Mouse (Mus musculus) liver, embryonic 15.5 days (tissue): Measurements from ENCODE around the gene Rabgap1l. TPM values are rescaled to one million over a fixed set of nuclear protein-coding genes. Genes with fewer than 3 reads are reported as not detected.
A peak's percentile ranks its signal among the peaks of the same experiment; 100 is the strongest.

Experiments
- ATAC-seq: fragments of 200-750 bp; cut with Nextera tagmentation; 2 replicates; pipeline ENCODE4 v1.8.0; 2017; ENCODE audit warnings: moderate number of reproducible peaks, mild to moderate bottlenecking, moderate library complexity; ENCODE audit not compliant: insufficient read depth
- H3K27ac ChIP-seq: fragments of 300-500 bp; sonication (generic); replicated peaks from 2 replicates; pipeline ENCODE4 v1.5.1; 2015; ENCODE audit warnings: mild to moderate bottlenecking, inconsistent platforms
- H3K27me3 ChIP-seq: fragments of 300-500 bp; sonication (generic); 2 replicates; pipeline ENCODE4 v1.6.1; 2015; ENCODE audit warnings: mild to moderate bottlenecking, inconsistent platforms
- H3K36me3 ChIP-seq: fragments of 300-500 bp; sonication (generic); replicated peaks from 2 replicates; pipeline ENCODE4 v1.6.1; 2015; ENCODE audit warnings: moderate library complexity, mild to moderate bottlenecking, inconsistent platforms
- H3K4me1 ChIP-seq: fragments of 300-500 bp; sonication (generic); replicated peaks from 2 replicates; pipeline ENCODE4 v1.6.1; 2015; ENCODE audit warnings: inconsistent platforms
- H3K4me2 ChIP-seq: fragments of 300-500 bp; sonication (generic); 2 replicates; pipeline ENCODE4 v1.6.1; 2015; ENCODE audit warnings: moderate library complexity, mild to moderate bottlenecking, inconsistent platforms
- H3K4me3 ChIP-seq: fragments of 300-500 bp; sonication (generic); replicated peaks from 2 replicates; pipeline ENCODE4 v1.5.1; 2015; ENCODE audit warnings: mild to moderate bottlenecking, inconsistent platforms
- H3K9ac ChIP-seq: fragments of 300-500 bp; sonication (generic); 2 replicates; pipeline ENCODE4 v1.6.1; 2015; ENCODE audit warnings: moderate library complexity, mild to moderate bottlenecking, inconsistent platforms
- H3K9me3 ChIP-seq: fragments of 300-500 bp; sonication (generic); replicated peaks from 2 replicates; pipeline ENCODE4 v1.6.1; 2016; ENCODE audit warnings: inconsistent platforms
- WGBS: fragments of 180-500 bp; shearing (Covaris S2); methylation state at CpG from one replicate; pipeline ENCODE4 v1.1.7; 2015; ENCODE audit warnings: mixed read lengths; ENCODE audit not compliant: insufficient replicate concordance; 5-methylcytosine and 5-hydroxymethylcytosine counted together
- polyA plus RNA-seq: library from polyadenylated mRNA; unstranded; fragments of >200 nt; fragmentation: Nextera tagmentation; extraction: Ambion mirVana; gene quantifications from 2 replicates; pipeline ENCODE4 v1.2.1, GENCODE M21; 2015

Gene Rabgap1l
- polyA plus RNA-seq, 1 experiment from 2014 or later: 26.7 TPM

DNA sequence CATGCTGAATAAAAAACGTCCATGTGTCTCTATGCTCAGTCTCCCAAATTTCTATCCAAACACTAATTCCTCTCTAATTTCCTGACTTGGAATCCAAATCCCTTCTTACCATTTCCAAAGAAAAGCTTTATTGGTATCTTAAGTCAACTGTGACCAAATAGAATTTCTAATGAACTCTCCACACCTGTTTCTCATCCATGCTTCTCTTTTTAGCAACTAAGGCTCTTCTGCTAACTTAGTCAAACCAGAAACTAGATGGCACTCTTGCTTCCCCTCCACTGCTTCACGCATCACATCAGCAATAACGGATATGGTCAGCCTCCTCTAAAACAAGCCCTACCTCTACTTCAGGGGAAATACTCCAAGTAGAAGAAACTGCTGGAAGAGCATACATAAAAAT lies 49.0 kb downstream of the Rabgap1l start:
- Histone ChIP-seq H3K36me3 (no peaks in the 10 kb centered on the region), H3K27ac (no peak overlapping the region; the same call in 1 of the 2 replicates), H3K9ac (no peak overlapping the region), H3K4me2 (no peak overlapping the region), H3K27me3 (no peaks in the 10 kb centered on the region), H3K4me3 (no peak overlapping the region), H3K9me3 (no peaks in the 10 kb centered on the region), H3K4me1 (peaks cover 8% of the 10 kb centered on the region)
- 42% methylated on average over 3 of the region's 3 CpGs for WGBS
- ATAC-seq: no peak

DNA sequence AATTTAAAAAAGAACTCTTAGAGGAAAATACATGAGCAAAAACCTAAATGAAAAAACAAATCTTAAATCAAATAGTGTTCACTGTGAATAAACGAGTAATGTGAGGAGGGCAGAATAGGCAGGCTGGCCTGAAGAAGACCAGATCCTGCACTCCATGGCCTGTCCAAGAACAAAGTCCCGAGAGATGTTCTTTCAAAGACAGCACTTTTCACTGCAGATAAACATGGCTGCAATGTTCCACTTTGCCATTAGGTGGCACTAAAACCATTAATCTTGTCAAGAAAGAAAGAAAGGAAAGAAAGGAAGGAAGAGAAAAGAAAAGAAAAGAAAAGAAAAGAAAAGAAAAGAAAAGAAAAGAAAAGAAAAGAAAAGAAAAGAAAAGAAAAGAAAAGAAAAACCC lies 49.8 kb downstream of the Rabgap1l start:
- ATAC-seq: no peak
- Histone ChIP-seq H3K36me3 (0 out of 2 replicates have a peak, but pooled peaks cover 3% of the 10 kb centered on the region), H3K9ac (no peak overlapping the region), H3K4me3 (no peak overlapping the region), H3K4me2 (no peak overlapping the region), H3K27ac (no peak overlapping the region), H3K27me3 (no peaks in the 10 kb centered on the region), H3K9me3 (no peaks in the 10 kb centered on the region), H3K4me1 (peaks cover 8% of the 10 kb centered on the region)
- 0% methylated on average over 2 of the region's 2 CpGs for WGBS

DNA sequence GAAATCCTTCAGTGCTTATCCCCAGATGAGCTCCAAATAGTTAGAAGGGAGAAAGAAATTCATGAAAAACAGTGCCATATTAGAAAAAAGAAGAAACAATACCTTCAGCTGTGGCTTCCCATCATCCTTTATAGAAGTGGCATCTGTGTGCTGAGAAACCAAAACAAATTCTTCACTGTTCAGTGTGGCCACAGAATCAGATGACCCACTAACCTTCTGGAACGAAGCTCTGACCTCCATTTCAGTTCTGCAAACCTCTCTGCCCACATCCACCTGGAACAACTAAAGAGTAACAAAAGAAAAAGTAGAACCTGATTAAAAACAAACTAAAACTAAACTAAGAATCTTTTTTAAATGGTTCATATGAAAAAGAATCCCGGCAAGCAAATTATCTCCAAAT lies 52.4 kb downstream of the Rabgap1l start:
- Histone ChIP-seq H3K36me3 (0 out of 2 replicates have a peak, but pooled peaks cover 3% of the 10 kb centered on the region), H3K9me3 (no peaks in the 10 kb centered on the region), H3K27me3 (no peaks in the 10 kb centered on the region), H3K4me2 (no peak overlapping the region), H3K9ac (no peak overlapping the region), H3K27ac (no peak overlapping the region), H3K4me1 (no peaks in the 10 kb centered on the region), H3K4me3 (no peak overlapping the region)
- no peak for ATAC-seq
- 71% methylated on average over 2 of the region's 2 CpGs for WGBS

DNA sequence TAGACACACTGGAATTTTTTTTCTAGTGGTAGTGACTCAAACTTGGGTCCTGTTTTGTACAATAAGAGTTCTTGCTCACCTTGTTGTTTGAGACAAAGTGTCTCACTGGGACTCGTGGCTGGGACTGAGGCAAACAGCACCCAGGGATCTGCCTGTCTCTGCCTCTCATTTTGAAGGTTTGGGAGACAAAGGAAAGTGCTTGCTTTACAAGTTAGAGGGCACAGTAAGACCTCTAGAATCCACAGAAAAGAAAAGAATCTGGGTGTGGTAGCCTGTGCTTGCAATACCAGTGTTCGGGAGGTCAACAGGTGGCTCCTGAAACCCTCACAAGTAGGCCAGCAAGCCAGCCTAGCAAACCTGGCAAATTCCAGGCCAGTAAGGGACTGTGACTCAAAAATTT lies 58.3 kb downstream of the Rabgap1l start:
- Histone ChIP-seq H3K9ac (no peak overlapping the region), H3K4me1 (no peaks in the 10 kb centered on the region), H3K4me2 (no peak overlapping the region), H3K36me3 (peaks cover 30% of the 10 kb centered on the region), H3K4me3 (no peak overlapping the region), H3K27ac (no peak overlapping the region), H3K27me3 (no peaks in the 10 kb centered on the region), H3K9me3 (no peaks in the 10 kb centered on the region)
- no peak for ATAC-seq
- WGBS: 78% methylated on average over 2 of the region's 2 CpGs

- peak; percentile 31 for ATAC-seq
- Histone ChIP-seq H3K4me3 (no peak overlapping the region), H3K36me3 (peaks cover 28% of the 10 kb centered on the region), H3K4me1 (no peaks in the 10 kb centered on the region), H3K9me3 (no peaks in the 10 kb centered on the region), H3K9ac (no peak overlapping the region), H3K4me2 (no peak overlapping the region), H3K27ac (no peak overlapping the region), H3K27me3 (no peaks in the 10 kb centered on the region)
- 64% methylated on average over 4 of the region's 4 CpGs for WGBS
Measured at GRCm38 (mm10) chr1:160729944-160730343, 63.1 kb downstream of the Rabgap1l start.

GRCm38 (mm10) chr1:160717742-160718141 lies 75.3 kb downstream of the Rabgap1l start:
- H3K9me3 ChIP-seq: no peaks in the 10 kb centered on the region
- no peak overlapping the region for H3K9ac ChIP-seq
- H3K36me3 ChIP-seq: peaks cover 20% of the 10 kb centered on the region
- H3K27me3 ChIP-seq: no peaks in the 10 kb centered on the region
- no peak for ATAC-seq
- no peak overlapping the region for H3K27ac ChIP-seq
- H3K4me3 ChIP-seq: no peak overlapping the region
- H3K4me2 ChIP-seq: no peak overlapping the region
- H3K4me1 ChIP-seq: 0 out of 2 replicates have a peak, but pooled peaks cover 9% of the 10 kb centered on the region
- 22% methylated on average over 3 of the region's 3 CpGs for WGBS

- no peak for ATAC-seq
- Histone ChIP-seq H3K9me3 (no peaks in the 10 kb centered on the region), H3K4me3 (no peak overlapping the region), H3K9ac (no peak overlapping the region), H3K27ac (no peak overlapping the region), H3K27me3 (no peaks in the 10 kb centered on the region), H3K36me3 (0 out of 2 replicates have a peak, but pooled peaks cover 5% of the 10 kb centered on the region), H3K4me2 (no peak overlapping the region), H3K4me1 (0 out of 2 replicates have a peak, but pooled peaks cover 9% of the 10 kb centered on the region)
Measured at GRCm38 (mm10) chr1:160714685-160715084, 78.3 kb downstream of the Rabgap1l start.

GRCm38 (mm10) chr1:160713887-160714286 lies 79.1 kb downstream of the Rabgap1l start:
- Histone ChIP-seq H3K4me3 (no peak overlapping the region), H3K4me2 (no peak overlapping the region), H3K27ac (no peak overlapping the region), H3K4me1 (0 out of 2 replicates have a peak, but pooled peaks cover 9% of the 10 kb centered on the region), H3K9me3 (no peaks in the 10 kb centered on the region), H3K36me3 (0 out of 2 replicates have a peak, but pooled peaks cover 5% of the 10 kb centered on the region), H3K27me3 (no peaks in the 10 kb centered on the region), H3K9ac (no peak overlapping the region)
- no peak for ATAC-seq
- 14% methylated on average over 4 of the region's 4 CpGs for WGBS

GRCm38 (mm10) chr1:160713383-160713782 lies 79.6 kb downstream of the Rabgap1l start:
- Histone ChIP-seq H3K27ac (no peak overlapping the region), H3K4me1 (0 out of 2 replicates have a peak, but pooled peaks cover 9% of the 10 kb centered on the region), H3K27me3 (no peaks in the 10 kb centered on the region), H3K4me3 (no peak overlapping the region), H3K36me3 (0 out of 2 replicates have a peak, but pooled peaks cover 5% of the 10 kb centered on the region), H3K9ac (no peak overlapping the region), H3K9me3 (no peaks in the 10 kb centered on the region), H3K4me2 (no peak overlapping the region)
- no peak for ATAC-seq
- WGBS: 83% methylated on average over 1 of the region's 1 CpGs

DNA sequence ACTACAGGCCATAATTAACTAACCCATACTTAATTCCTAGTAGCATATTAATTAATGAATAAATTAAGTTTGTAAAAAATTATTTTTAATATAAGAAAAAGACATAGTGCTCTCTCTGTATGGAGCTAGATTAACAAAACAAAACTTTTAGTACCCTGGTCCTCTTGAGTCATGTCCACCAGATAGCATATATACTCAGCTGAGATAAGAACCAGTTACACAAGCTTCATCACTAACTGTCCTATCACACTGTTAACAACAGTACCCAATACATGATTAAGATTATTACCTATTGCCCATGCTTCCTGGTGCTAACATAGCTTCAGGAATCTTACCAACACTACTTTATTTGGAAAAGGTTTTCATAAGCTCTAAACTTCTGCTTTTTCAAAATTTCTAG lies 82.5 kb downstream of the Rabgap1l start:
- H3K9me3 ChIP-seq: no peaks in the 10 kb centered on the region
- H3K27ac ChIP-seq: no peak overlapping the region
- no peaks in the 10 kb centered on the region for H3K27me3 ChIP-seq
- ATAC-seq: no peak
- H3K9ac ChIP-seq: no peak overlapping the region
- H3K4me2 ChIP-seq: no peak overlapping the region
- 0 out of 2 replicates have a peak, but pooled peaks cover 9% of the 10 kb centered on the region for H3K4me1 ChIP-seq
- 0 out of 2 replicates have a peak, but pooled peaks cover 3% of the 10 kb centered on the region for H3K36me3 ChIP-seq
- no peak overlapping the region for H3K4me3 ChIP-seq

- peaks cover 9% of the 10 kb centered on the region for H3K36me3 ChIP-seq
- no peaks in the 10 kb centered on the region for H3K9me3 ChIP-seq
- ATAC-seq: no peak
- H3K4me1 ChIP-seq: no peaks in the 10 kb centered on the region
- H3K9ac ChIP-seq: no peak overlapping the region
- WGBS: 92% methylated on average over 2 of the region's 2 CpGs
- H3K4me2 ChIP-seq: no peak overlapping the region
- H3K4me3 ChIP-seq: no peak overlapping the region
- no peak overlapping the region for H3K27ac ChIP-seq
- H3K27me3 ChIP-seq: no peaks in the 10 kb centered on the region
Measured at GRCm38 (mm10) chr1:160704596-160704995, 88.4 kb downstream of the Rabgap1l start.

GRCm38 (mm10) chr1:160703813-160704212 lies 89.2 kb downstream of the Rabgap1l start:
- no peak for ATAC-seq
- H3K9ac ChIP-seq: no peak overlapping the region
- 94% methylated on average over 6 of the region's 6 CpGs for WGBS
- no peak overlapping the region for H3K4me2 ChIP-seq
- H3K9me3 ChIP-seq: no peaks in the 10 kb centered on the region
- H3K36me3 ChIP-seq: peaks cover 9% of the 10 kb centered on the region
- no peaks in the 10 kb centered on the region for H3K4me1 ChIP-seq
- no peak overlapping the region for H3K27ac ChIP-seq
- H3K4me3 ChIP-seq: no peak overlapping the region
- H3K27me3 ChIP-seq: no peaks in the 10 kb centered on the region
